Mouse (Mus musculus): ENCODE measurements at regions not wholly inside any gene's neighbourhood (a gene's known extent, or its start where the extent isn't known, plus 50 kb on each side); places are given as distances from the start of the nearest gene placed in this dataset.

GRCm38 (mm10) chr12:15649226-15649625 is 167.5 kb downstream of the Trib2 start:
- TF ChIP-seq CTCF (IDR thresholded peaks at IDR 0.05; ENCODE audit: borderline replicate concordance, control insufficient read depth, extremely low read depth, insufficient read depth, low read length, poor library complexity) (no peak), POLR2A (IDR thresholded peaks at IDR 0.05; ENCODE audit: control insufficient read depth, extremely low read depth, insufficient read depth, low read length, poor library complexity) (no peak)
